Mouse (Mus musculus): ENCODE results near the gene Sardh. TPM values are rescaled to one million over a fixed set of nuclear protein-coding genes. Genes with fewer than 3 reads are reported as not detected.

The Sardh gene
- total and polyA plus RNA-seq, 3 experiments: 0.13 TPM; not detected in 2

- TF ChIP-seq MAFK (IDR thresholded peaks at IDR 0.05; ENCODE audit: insufficient replicate concordance, low read length) (no peak), ZC3H11A (IDR thresholded peaks at IDR 0.05; ENCODE audit: low read depth, low read length) (no peak), ZKSCAN1 (IDR thresholded peaks at IDR 0.05; ENCODE audit: borderline replicate concordance, low read depth, low read length) (no peak), GABPA (IDR thresholded peaks at IDR 0.05; ENCODE audit: insufficient replicate concordance, low read depth, low read length) (no peak), JUND (conservative IDR thresholded peaks at IDR 0.05; ENCODE audit: low read depth, low read length) (no peak), RCOR1 (conservative IDR thresholded peaks at IDR 0.05; ENCODE audit: low read depth, low read length) (no peak), E2F4 (IDR thresholded peaks at IDR 0.05; ENCODE audit: insufficient replicate concordance, low read depth, low read length) (no peak), POLR2AphosphoS2 (IDR thresholded peaks at IDR 0.05; ENCODE audit: low read depth, low read length) (no peak), HCFC1 (IDR thresholded peaks at IDR 0.05; ENCODE audit: low read depth, low read length) (no peak), ZNF384 (IDR thresholded peaks at IDR 0.05; ENCODE audit: low read depth, low read length) (peak; percentile 74), UBTF (IDR thresholded peaks at IDR 0.05; ENCODE audit: low read depth, low read length) (no peak), USF2 (conservative IDR thresholded peaks at IDR 0.05; ENCODE audit: low read depth, low read length) (no peak), IRF4 (IDR thresholded peaks at IDR 0.05; ENCODE audit: low read depth, low read length) (peak; percentile 20; the same call in 1 of the 2 replicates), CHD2 (IDR thresholded peaks at IDR 0.05; ENCODE audit: low read length) (no peak), KAT2A (IDR thresholded peaks at IDR 0.05; ENCODE audit: insufficient replicate concordance, low read length) (no peak), USF1 (IDR thresholded peaks at IDR 0.05; ENCODE audit: low read depth, low read length) (no peak), EP300 (IDR thresholded peaks at IDR 0.05; ENCODE audit: low read length) (peak; percentile 59), BHLHE40 (IDR thresholded peaks at IDR 0.05; ENCODE audit: low read depth, low read length) (no peak), SIN3A (IDR thresholded peaks at IDR 0.05; ENCODE audit: low read length) (no peak), NELFE (IDR thresholded peaks at IDR 0.05; ENCODE audit: low read depth, low read length) (no peak), JUN (IDR thresholded peaks at IDR 0.05; ENCODE audit: insufficient read depth, low read depth, low read length) (no peak), TCF12 (IDR thresholded peaks at IDR 0.05; ENCODE audit: low read depth, low read length) (no peak), POLR2A (IDR thresholded peaks at IDR 0.05; ENCODE audit: low read depth, low read length) (no peak)
- dilution Hi-C loops (cut with MboI; ENCODE audit: extremely low pct_ligation_motif_present, extremely low pct_unique_long_range_greater_than_20kb, low sequenced_read_pairs) (no loop called here), in situ Hi-C loops (cut with MboI; ENCODE audit: low pct_ligation_motif_present, low pct_unique_long_range_greater_than_20kb, low sequenced_read_pairs) (no loop called here)
- H3K4me1 ChIP-seq (ENCODE audit: control insufficient read depth in 1 of 2, insufficient read depth in 2 of 2): peaks cover 4 to 22% of the 10 kb centered on the region in 2 experiments; a peak in 3 of 4 replicates
- H3K9me3 ChIP-seq (replicated peaks; ENCODE audit: low read length): no peaks in the 10 kb centered on the region
- H3K4me2 ChIP-seq (ENCODE audit: insufficient read depth, low read depth, poor library complexity, severe bottlenecking): no peak overlapping the region
- H3K27me3 ChIP-seq (replicated peaks): no peaks in the 10 kb centered on the region
- H3K9ac ChIP-seq (ENCODE audit: insufficient read depth, low read depth): no peak overlapping the region
- peak; percentile 12 for DNase-seq (ENCODE audit: extremely low read depth)
- peaks cover 89 to 96% of the 10 kb centered on the region in 2 experiments for H3K36me3 ChIP-seq (replicated peaks in 1 of 2; ENCODE audit: control insufficient read depth in 1 of 2, insufficient read depth in 1 of 2, low read length in 1 of 2)
- H3K4me3 ChIP-seq (replicated peaks in 1 of 3; ENCODE audit: low read depth in 2 of 3, low read length in 2 of 3, poor library complexity in 1 of 3): no peak overlapping the region
- H3K27ac ChIP-seq (ENCODE audit: insufficient read depth, low read depth): no peak overlapping the region
- no peaks in the 10 kb centered on the region for H3K79me2 ChIP-seq (replicated peaks; ENCODE audit: control insufficient read depth, extremely low read depth, insufficient read depth, poor library complexity, severe bottlenecking)
Observed at GRCm38 (mm10) chr2:27265819-27266218, 17.7 kb upstream of the Sardh start.
